Mouse (Mus musculus): ENCODE measurements around the gene Adam19.

The Adam19 gene

GRCm38 (mm10) chr11:46073061-46073849 lies 17.5 kb downstream of the Adam19 start:
- ATAC-seq (ENCODE audit: low TSS enrichment): no peak

GRCm38 (mm10) chr11:46073850-46074688 lies 18.3 kb downstream of the Adam19 start:
- no peak for ATAC-seq (ENCODE audit: low TSS enrichment)

GRCm38 (mm10) chr11:46075507-46075906 lies 19.7 kb downstream of the Adam19 start:
- no peak for ATAC-seq (ENCODE audit: low TSS enrichment)

DNA sequence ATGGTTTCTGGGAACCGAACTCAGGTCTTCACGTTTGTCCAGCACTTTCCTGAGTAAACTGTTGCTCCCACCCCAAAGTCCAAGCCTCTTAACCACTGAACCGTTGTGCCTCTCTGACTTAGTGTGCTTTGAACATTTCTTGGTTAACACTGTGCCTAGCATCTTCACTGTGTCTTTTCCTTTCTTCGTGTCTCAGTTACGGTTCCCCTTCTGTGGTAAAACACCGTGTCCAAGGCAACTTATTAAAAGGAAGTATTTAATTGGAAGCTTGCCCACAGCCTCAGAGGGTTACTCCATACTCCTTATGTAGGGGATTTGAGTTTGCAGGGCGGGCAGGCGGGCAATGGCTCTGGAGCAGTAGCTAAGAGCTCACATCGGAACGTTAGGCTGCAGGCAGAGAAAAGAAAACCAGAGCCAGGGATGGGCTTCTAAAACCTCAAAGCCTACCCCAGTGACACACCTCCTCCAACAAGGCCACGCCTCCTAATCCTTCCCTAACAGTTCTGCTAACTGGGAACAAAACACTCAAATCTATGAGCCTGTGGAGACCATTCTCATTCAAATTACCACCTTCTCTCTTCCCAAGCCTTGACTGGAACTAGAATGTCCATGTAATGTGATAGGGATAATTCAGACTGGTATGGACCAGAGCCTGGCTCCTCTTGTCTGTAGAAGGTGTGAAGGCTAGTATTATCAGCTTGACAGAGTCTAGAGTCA lies 20.8 kb downstream of the Adam19 start:
- no peak for ATAC-seq (ENCODE audit: low TSS enrichment)

DNA sequence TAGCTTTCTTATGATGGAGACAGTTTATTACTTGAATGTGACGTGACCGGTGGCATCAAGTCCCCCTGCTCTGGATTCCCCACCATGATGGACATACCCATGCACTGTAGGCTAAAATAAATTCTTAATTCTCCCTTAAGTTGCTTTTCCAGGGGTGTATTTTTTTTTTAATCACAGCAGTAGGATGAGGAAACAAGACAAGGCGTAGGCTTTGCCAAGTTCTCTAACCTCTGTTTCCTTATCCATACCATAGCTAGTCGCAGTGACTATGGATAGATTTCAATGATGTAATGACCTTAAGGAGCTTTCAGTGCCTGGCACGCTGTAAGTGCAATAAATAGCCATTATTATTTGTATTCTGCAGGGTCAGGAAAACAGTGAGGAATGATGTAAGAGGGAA lies 21.5 kb downstream of the Adam19 start:
- no peak for ATAC-seq (ENCODE audit: low TSS enrichment)

DNA sequence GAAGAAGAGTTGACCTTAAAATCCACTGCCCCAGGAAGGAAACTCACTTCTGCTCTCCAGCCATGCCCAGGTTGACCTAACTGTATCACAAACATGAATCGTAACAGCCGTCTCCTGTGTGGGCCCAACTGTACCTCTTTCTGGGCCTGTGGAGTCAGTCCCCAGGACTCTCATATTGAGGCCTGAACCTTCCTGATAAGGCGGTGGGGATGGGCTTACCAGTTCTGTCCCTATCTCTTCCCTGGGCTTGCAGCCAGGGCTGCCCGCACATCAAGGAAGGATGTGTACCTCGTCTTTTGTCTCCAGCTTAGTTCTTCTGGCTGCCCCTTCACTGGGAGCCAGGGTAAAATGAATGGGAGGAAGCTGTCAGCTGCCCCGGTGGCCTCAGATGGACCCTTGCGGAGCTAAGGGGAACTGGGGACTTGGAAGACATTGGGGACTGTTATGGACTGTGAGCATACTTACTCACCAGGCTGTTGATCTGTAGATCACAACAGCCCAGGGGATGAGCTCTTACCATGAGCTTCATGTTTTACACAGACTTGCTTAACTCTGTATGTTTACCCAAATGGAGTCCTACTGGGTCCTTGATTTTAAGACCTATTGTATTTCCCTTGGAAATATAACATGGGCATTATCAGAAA lies 22.1 kb downstream of the Adam19 start:
- no peak for ATAC-seq (ENCODE audit: low TSS enrichment)

GRCm38 (mm10) chr11:46081075-46081474 lies 25.3 kb downstream of the Adam19 start:
- no peak for ATAC-seq (ENCODE audit: low TSS enrichment)

- ATAC-seq (ENCODE audit: low TSS enrichment): peak; percentile 55; the same call in 1 of the 2 replicates
Observed at GRCm38 (mm10) chr11:46083405-46083804, 27.6 kb downstream of the Adam19 start.

DNA sequence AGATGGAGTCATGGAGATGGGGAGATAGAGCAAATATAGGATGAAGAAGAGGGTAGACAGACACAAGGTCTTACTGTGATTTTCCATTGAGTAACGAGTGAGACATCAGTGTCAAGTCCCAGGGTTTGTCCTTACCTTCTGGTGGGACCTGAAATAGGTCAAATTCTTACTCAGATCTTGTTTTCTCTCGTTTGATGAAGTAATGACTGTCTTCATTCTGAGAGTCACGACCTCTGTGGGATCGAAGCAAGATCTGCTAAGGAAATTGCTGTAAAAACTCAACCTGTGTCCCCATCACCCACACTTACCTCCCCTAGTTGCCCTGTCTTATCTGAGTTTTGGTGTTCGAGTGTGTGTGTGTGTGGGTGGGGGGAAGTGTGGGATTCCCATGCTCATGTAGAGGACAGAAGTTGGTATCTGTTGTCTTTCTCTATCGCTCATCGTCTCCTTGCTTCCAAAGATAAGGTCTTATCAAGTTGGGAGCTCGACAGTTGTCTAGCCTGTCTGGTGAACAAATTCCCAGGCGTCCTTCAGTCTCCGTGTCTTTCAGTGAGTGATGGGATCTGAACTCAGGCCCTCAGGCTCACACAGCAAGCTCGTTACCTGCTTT lies 28.1 kb downstream of the Adam19 start:
- ATAC-seq (ENCODE audit: low TSS enrichment): no peak

- ATAC-seq (ENCODE audit: low TSS enrichment): no peak
Observed at GRCm38 (mm10) chr11:46084568-46084967, 28.8 kb downstream of the Adam19 start.

GRCm38 (mm10) chr11:46085398-46086163 lies 29.8 kb downstream of the Adam19 start:
- no peak for ATAC-seq (ENCODE audit: low TSS enrichment)

DNA sequence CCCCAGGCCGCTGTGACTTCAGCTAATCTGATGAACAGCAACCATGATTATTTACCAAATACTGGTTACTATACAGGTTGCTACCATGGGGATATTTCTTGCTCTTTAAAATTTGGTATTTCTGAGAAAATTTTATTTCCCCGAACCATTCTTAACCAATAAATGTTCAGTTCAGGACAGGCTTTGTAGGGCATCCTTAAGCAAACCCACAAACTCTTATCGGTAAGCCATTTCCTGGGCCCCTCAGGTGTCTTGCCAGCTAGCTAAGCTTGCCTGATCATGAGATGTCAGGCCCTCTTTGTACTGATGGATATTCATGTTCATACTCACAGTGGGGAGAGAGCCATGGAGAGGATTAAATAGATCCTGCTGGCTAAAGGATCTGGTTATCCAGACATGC lies 30.7 kb downstream of the Adam19 start:
- no peak for ATAC-seq (ENCODE audit: low TSS enrichment)

DNA sequence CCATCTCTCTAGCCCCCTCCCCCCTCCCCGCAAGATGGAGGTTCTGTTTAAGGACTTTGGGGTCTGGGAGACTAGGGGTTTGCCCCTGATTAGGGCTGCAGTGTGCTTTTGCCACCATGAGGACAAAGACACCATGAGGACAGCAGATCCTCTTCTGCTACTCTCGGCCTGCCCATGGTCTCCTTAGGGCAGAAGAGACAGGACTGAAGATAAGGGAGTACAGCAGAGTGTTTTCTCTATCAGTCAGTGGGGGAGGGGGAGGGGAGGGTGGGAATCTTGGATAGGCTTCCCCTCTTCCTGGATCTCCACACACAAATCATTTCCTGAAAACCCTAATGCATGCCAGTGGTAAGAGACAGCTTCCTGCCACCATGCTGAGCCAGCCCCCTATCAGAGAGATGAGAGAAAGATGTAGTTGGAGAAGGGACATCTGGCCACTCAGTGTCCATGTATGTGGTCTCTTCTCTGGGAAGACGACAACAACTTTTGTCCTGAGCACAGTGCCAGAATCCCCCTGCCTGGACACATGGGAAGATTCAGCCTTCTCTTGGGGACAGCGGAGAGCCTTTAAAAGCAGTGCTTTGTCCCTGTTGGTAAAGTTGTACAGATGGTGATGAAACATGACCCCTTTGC lies 33.4 kb downstream of the Adam19 start:
- no peak for ATAC-seq (ENCODE audit: low TSS enrichment)

GRCm38 (mm10) chr11:46090036-46090725 lies 34.4 kb downstream of the Adam19 start:
- no peak for ATAC-seq (ENCODE audit: low TSS enrichment)

GRCm38 (mm10) chr11:46090951-46091667 lies 35.3 kb downstream of the Adam19 start:
- ATAC-seq (ENCODE audit: low TSS enrichment): no peak

GRCm38 (mm10) chr11:46092121-46092520 lies 36.3 kb downstream of the Adam19 start:
- peak; percentile 90 for ATAC-seq (ENCODE audit: low TSS enrichment)

DNA sequence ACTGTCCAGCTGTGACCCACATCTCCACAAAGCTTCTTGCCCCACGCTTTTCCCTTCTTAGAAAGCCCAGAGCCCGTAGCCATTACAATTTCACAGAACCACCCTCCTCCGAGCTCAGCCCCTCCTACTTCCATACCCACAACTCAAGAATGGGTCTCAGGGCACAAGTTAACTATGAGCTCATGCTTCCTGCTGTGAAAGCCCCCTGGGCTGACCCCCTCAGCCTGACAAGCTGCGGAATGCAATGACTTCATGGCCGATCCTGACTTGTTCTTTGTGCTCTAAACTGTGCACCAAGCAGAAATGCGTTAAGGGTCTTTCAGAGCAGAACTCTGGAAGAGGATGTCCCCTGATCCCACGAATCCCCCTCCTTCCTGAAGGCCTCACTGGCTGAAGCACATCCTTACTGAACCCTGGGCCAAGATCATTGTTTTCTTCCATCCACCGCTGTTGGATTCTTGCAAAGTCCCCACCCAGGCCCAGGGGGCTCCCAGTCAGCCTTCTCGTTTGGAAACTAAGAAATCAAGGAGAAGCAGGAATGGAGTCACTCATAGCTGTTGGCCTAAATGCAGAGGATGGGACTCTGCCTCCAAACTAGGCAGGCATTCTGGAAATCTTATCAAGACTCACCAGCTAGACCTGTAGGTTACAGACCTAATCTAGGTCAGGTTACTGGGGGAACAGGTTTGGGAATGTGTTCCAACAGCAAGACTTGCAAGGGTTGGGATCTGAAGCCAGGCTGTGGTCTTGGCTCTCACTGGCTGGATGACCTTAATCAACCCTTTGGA lies 39.9 kb downstream of the Adam19 start:
- no peak for ATAC-seq (ENCODE audit: low TSS enrichment)

- no peak for ATAC-seq (ENCODE audit: low TSS enrichment)
Observed at GRCm38 (mm10) chr11:46096265-46096649, 40.5 kb downstream of the Adam19 start.
